Mouse (Mus musculus) left cerebral cortex, adult 18-20 months (tissue): ENCODE measurements around the gene Tmem266. TPM values are rescaled to one million over a fixed set of nuclear protein-coding genes. Genes with fewer than 3 reads are reported as not detected.

ENCODE experiments used
- DNase-seq, 2 experiments: peaks; one replicate each; pipeline ENCODE4 v3.0.0; 2021 to 2022; ENCODE audit warnings: low spot score in 2 of 2, mixed read lengths in 1 of 2
- long read RNA-seq, 2 experiments: library from polyadenylated mRNA; stranded (forward); transcript quantifications; one replicate each; pipeline ENCODE4 v2.0.0; 2021
- total RNA-seq, 2 experiments: library from RNA; stranded (reverse); gene quantifications; 2 replicates each; pipeline ENCODE4 v1.2.3; 2021

Gene Tmem266
- 10 to 100 TPM in 1 of 2 experiments, 1 to 10 TPM in 1; 9.2 to 10.0 TPM for total RNA-seq
- long read RNA-seq, experiment 1, partial matches to known transcripts, result 0 of 1 reads
- long read RNA-seq, experiment 1, other reads (novel, unspliced or antisense), result 0 of 1 reads
- long read RNA-seq, experiment 2, partial matches to known transcripts, result 1 of 2 reads
- long read RNA-seq, experiment 2, other reads (novel, unspliced or antisense), result 1 of 2 reads

GRCm38 (mm10) chr9:55326515-55327233, at the start of gene Tmem266, which contains the start of gene Nrg4:
TSS of gene Tmem266 (plus strand) at chr9:55326913.
TSS of gene Nrg4 (minus strand) at chr9:55326844.
- DNase-seq, result peak; percentile 72 to 87

GRCm38 (mm10) chr9:55277562-55277961, 49.2 kb upstream of the Tmem266 start:
- peak in 1 of 2 experiments; percentile 6 for DNase-seq

GRCm38 (mm10) chr9:55279114-55279825, 47.4 kb upstream of the Tmem266 start:
- no peak for DNase-seq

- no peak for DNase-seq
Observed at GRCm38 (mm10) chr9:55283516-55283915, 43.2 kb upstream of the Tmem266 start.

GRCm38 (mm10) chr9:55285197-55285596, 41.5 kb upstream of the Tmem266 start:
- no peak for DNase-seq

- no peak for DNase-seq
Observed at GRCm38 (mm10) chr9:55289475-55290198, 37.1 kb upstream of the Tmem266 start.

GRCm38 (mm10) chr9:55291966-55292365, 34.7 kb upstream of the Tmem266 start:
- no peak for DNase-seq

- no peak for DNase-seq
Observed at GRCm38 (mm10) chr9:55296221-55296620, 30.5 kb upstream of the Tmem266 start.

GRCm38 (mm10) chr9:55307066-55307465, 19.6 kb upstream of the Tmem266 start:
- DNase-seq, result no peak

- DNase-seq, result no peak
Observed at GRCm38 (mm10) chr9:55307557-55307956, 19.2 kb upstream of the Tmem266 start.

- no peak for DNase-seq
Observed at GRCm38 (mm10) chr9:55308455-55308854, 18.3 kb upstream of the Tmem266 start.

GRCm38 (mm10) chr9:55311560-55311959, 15.2 kb upstream of the Tmem266 start:
- peak; percentile 63 to 77 for DNase-seq

GRCm38 (mm10) chr9:55313619-55314261, 13.0 kb upstream of the Tmem266 start:
- DNase-seq, result peak; percentile 27

GRCm38 (mm10) chr9:55322641-55323040, 4.1 kb upstream of the Tmem266 start:
- no peak for DNase-seq

- DNase-seq, result no peak
Observed at GRCm38 (mm10) chr9:55324085-55324484, 2.6 kb upstream of the Tmem266 start.

GRCm38 (mm10) chr9:55324516-55324915, 2.2 kb upstream of the Tmem266 start:
- peak; percentile 29 to 30 for DNase-seq

GRCm38 (mm10) chr9:55325061-55325460, 1.7 kb upstream of the Tmem266 start:
- no peak for DNase-seq

GRCm38 (mm10) chr9:55325564-55326514, 874 bp upstream of the Tmem266 start:
- no peak for DNase-seq

GRCm38 (mm10) chr9:55327234-55327615, 512 bp downstream of the Tmem266 start:
- no peak for DNase-seq
